Mouse (Mus musculus) neural tube, embryonic 11.5 days (tissue): ENCODE measurements around the gene Nek5. TPM values are rescaled to one million over a fixed set of nuclear protein-coding genes. Genes with fewer than 3 reads are reported as not detected.

ENCODE experiments used
- ATAC-seq: fragments of 200-750 bp; cut with Nextera tagmentation; 2 replicates; pipeline ENCODE4 v1.8.0; 2017; ENCODE audit warnings: moderate number of reproducible peaks, mild to moderate bottlenecking, moderate TSS enrichment, moderate library complexity; ENCODE audit not compliant: insufficient read depth, low FRiP score, low TSS enrichment
- DNase-seq: peaks from one replicate; pipeline ENCODE4 v3.0.0-alpha.2; 2015; ENCODE audit warnings: low spot score
- H3K27ac ChIP-seq: fragments of 300-500 bp; sonication (generic); 2 replicates; pipeline ENCODE4 v1.5.1; 2014; ENCODE audit warnings: low read depth, mild to moderate bottlenecking, low read length
- H3K27me3 ChIP-seq: fragments of 300-500 bp; sonication (generic); 2 replicates; pipeline ENCODE4 v1.6.1; 2014; ENCODE audit warnings: mild to moderate bottlenecking, low read length, mixed read lengths; ENCODE audit not compliant: control insufficient read depth, insufficient read depth
- H3K36me3 ChIP-seq: fragments of 300-500 bp; sonication (generic); 2 replicates; pipeline ENCODE4 v1.6.1; 2014; ENCODE audit warnings: mild to moderate bottlenecking, low read length, moderate library complexity, mixed read lengths; ENCODE audit not compliant: control insufficient read depth, insufficient read depth
- H3K4me1 ChIP-seq: fragments of 300-500 bp; sonication (generic); 2 replicates; pipeline ENCODE4 v1.6.1; 2014; ENCODE audit warnings: low read length, mixed read lengths; ENCODE audit not compliant: control insufficient read depth, insufficient read depth
- H3K4me2 ChIP-seq: fragments of 300-500 bp; sonication (generic); 2 replicates; pipeline ENCODE4 v1.6.1; 2014; ENCODE audit warnings: low read depth, mild to moderate bottlenecking, moderate library complexity
- H3K4me3 ChIP-seq: fragments of 300-500 bp; sonication (generic); 2 replicates; pipeline ENCODE4 v1.5.1; 2014; ENCODE audit warnings: low read depth, low read length
- H3K9ac ChIP-seq: fragments of 300-500 bp; sonication (generic); 2 replicates; pipeline ENCODE4 v1.6.1; 2014; ENCODE audit warnings: mild to moderate bottlenecking, low read length
- H3K9me3 ChIP-seq: fragments of 300-500 bp; sonication (generic); 2 replicates; pipeline ENCODE4 v1.6.1; 2016; ENCODE audit warnings: low read length; ENCODE audit not compliant: control insufficient read depth
- WGBS: fragments of 180-500 bp; shearing (Covaris S2); extraction: QIAGEN DNeasy Blood & Tissue Kit; methylation state at CpG from one replicate; pipeline ENCODE4 v1.1.7; 2014; 5-methylcytosine and 5-hydroxymethylcytosine counted together
- polyA plus RNA-seq: library from polyadenylated mRNA; unstranded; fragments of >200 nt; fragmentation: Nextera tagmentation; extraction: Ambion mirVana; gene quantifications from 2 replicates; pipeline ENCODE4 v1.2.1, GENCODE M21; 2014

The Nek5 gene
- polyA plus RNA-seq, result 0.15 TPM in 1 of 2 replicates, not detected in the other

GRCm38 (mm10) chr8:22124220-22125152 lies at the start of gene Nek5:
Nek5 (minus strand) TSS chr8:22125053.
- DNase-seq (peak; percentile 73), ATAC-seq (peak; percentile 80)
- Histone ChIP-seq H3K4me3 (peak within 1 kb of the TSS; percentile 30), H3K4me1 (no peaks in the 10 kb centered on the region), H3K4me2 (peak within 1 kb of the TSS; percentile 63), H3K27ac (no peak within 1 kb of the TSS), H3K9ac (peak within 1 kb of the TSS; percentile 29; the same call in 1 of the 2 replicates), H3K9me3 (no peaks in the 10 kb centered on the region), H3K36me3 (no peaks in the 10 kb centered on the region), H3K27me3 (no peaks in the 10 kb centered on the region)
- 1% methylated on average over 29 of the region's 29 CpGs for WGBS

GRCm38 (mm10) chr8:22169167-22169566 lies 44.3 kb upstream of the Nek5 start:
- H3K36me3 ChIP-seq, result peaks cover 2% of the 10 kb centered on the region; the same call in 1 of the 2 replicates
- ATAC-seq, result no peak
- H3K9me3 ChIP-seq, result no peaks in the 10 kb centered on the region
- 91% methylated on average over 5 of the region's 5 CpGs for WGBS
- no peaks in the 10 kb centered on the region for H3K4me1 ChIP-seq
- H3K27ac ChIP-seq, result no peak overlapping the region
- H3K4me2 ChIP-seq, result no peak overlapping the region
- H3K27me3 ChIP-seq, result no peaks in the 10 kb centered on the region
- no peak for DNase-seq
- no peak overlapping the region for H3K4me3 ChIP-seq
- H3K9ac ChIP-seq, result no peak overlapping the region

- Histone ChIP-seq H3K27ac (peak within 1 kb of the TSS; percentile 81), H3K9me3 (no peaks in the 10 kb centered on the region), H3K4me3 (peak within 1 kb of the TSS; percentile 52), H3K4me2 (peak within 1 kb of the TSS; percentile 33), H3K36me3 (peaks cover 2% of the 10 kb centered on the region; the same call in 1 of the 2 replicates), H3K4me1 (no peaks in the 10 kb centered on the region), H3K27me3 (no peaks in the 10 kb centered on the region), H3K9ac (peak within 1 kb of the TSS; percentile 66)
- DNase-seq, result peak; percentile 93
- ATAC-seq, result peak; percentile 98
- WGBS, result under 1% methylated on average over 31 of the region's 43 CpGs
Observed at GRCm38 (mm10) chr8:22166080-22166603, 41.3 kb upstream of the Nek5 start, which contains the start of gene Nek3. Nek3 (minus strand) TSS chr8:22166435.

- Histone ChIP-seq H3K4me1 (no peaks in the 10 kb centered on the region), H3K4me3 (peak overlapping the region; percentile 52), H3K27ac (no peak overlapping the region), H3K36me3 (peaks cover 2% of the 10 kb centered on the region; the same call in 1 of the 2 replicates), H3K9ac (peak overlapping the region; percentile 66), H3K4me2 (peak overlapping the region; percentile 33), H3K27me3 (no peaks in the 10 kb centered on the region), H3K9me3 (no peaks in the 10 kb centered on the region)
- ATAC-seq (peak; percentile 39), DNase-seq (no peak)
- 50% methylated on average over 10 of the region's 10 CpGs for WGBS
Observed at GRCm38 (mm10) chr8:22165251-22166079, 40.6 kb upstream of the Nek5 start.

GRCm38 (mm10) chr8:22164431-22164830 lies 39.6 kb upstream of the Nek5 start:
- Histone ChIP-seq H3K36me3 (peaks cover 2% of the 10 kb centered on the region; the same call in 1 of the 2 replicates), H3K4me1 (no peaks in the 10 kb centered on the region), H3K27ac (no peak overlapping the region), H3K9me3 (no peaks in the 10 kb centered on the region), H3K4me2 (no peak overlapping the region), H3K9ac (no peak overlapping the region), H3K27me3 (no peaks in the 10 kb centered on the region), H3K4me3 (no peak overlapping the region)
- 93% methylated on average over 10 of the region's 10 CpGs for WGBS
- DNase-seq, result no peak
- ATAC-seq, result no peak

GRCm38 (mm10) chr8:22162206-22162605 lies 37.4 kb upstream of the Nek5 start:
- Histone ChIP-seq H3K4me1 (no peaks in the 10 kb centered on the region), H3K4me2 (no peak overlapping the region), H3K27me3 (no peaks in the 10 kb centered on the region), H3K27ac (no peak overlapping the region), H3K9ac (no peak overlapping the region), H3K36me3 (no peaks in the 10 kb centered on the region), H3K4me3 (no peak overlapping the region), H3K9me3 (no peaks in the 10 kb centered on the region)
- ATAC-seq (no peak), DNase-seq (no peak)
- 82% methylated on average over 8 of the region's 8 CpGs for WGBS

- no peaks in the 10 kb centered on the region for H3K4me1 ChIP-seq
- H3K27me3 ChIP-seq, result no peaks in the 10 kb centered on the region
- no peaks in the 10 kb centered on the region for H3K36me3 ChIP-seq
- DNase-seq (no peak), ATAC-seq (no peak)
- WGBS, result 94% methylated on average over 3 of the region's 3 CpGs
- no peaks in the 10 kb centered on the region for H3K9me3 ChIP-seq
- H3K27ac ChIP-seq, result no peak overlapping the region
- H3K4me3 ChIP-seq, result no peak overlapping the region
- no peak overlapping the region for H3K9ac ChIP-seq
- no peak overlapping the region for H3K4me2 ChIP-seq
Observed at GRCm38 (mm10) chr8:22150345-22150663, 25.5 kb upstream of the Nek5 start.

- H3K27me3 ChIP-seq, result no peaks in the 10 kb centered on the region
- no peak overlapping the region for H3K4me3 ChIP-seq
- WGBS, result 92% methylated on average over 11 of the region's 11 CpGs
- H3K4me1 ChIP-seq, result no peaks in the 10 kb centered on the region
- H3K9me3 ChIP-seq, result no peaks in the 10 kb centered on the region
- DNase-seq, result no peak
- no peak overlapping the region for H3K9ac ChIP-seq
- no peak overlapping the region for H3K27ac ChIP-seq
- H3K36me3 ChIP-seq, result no peaks in the 10 kb centered on the region
- no peak overlapping the region for H3K4me2 ChIP-seq
- no peak for ATAC-seq
Observed at GRCm38 (mm10) chr8:22149643-22150344, 24.9 kb upstream of the Nek5 start.
